Mouse (Mus musculus) G1E (cell line): ENCODE measurements around the gene Tlk2. TPM values are rescaled to one million over a fixed set of nuclear protein-coding genes. Genes with fewer than 3 reads are reported as not detected.

Experiments
- ATAC-seq: 2 replicates; pipeline ENCODE4 v1.8.0; 2016; ENCODE audit warnings: mild to moderate bottlenecking; ENCODE audit not compliant: insufficient number of reproducible peaks, poor library complexity, low FRiP score, severe bottlenecking; ENCODE audit errors: extremely low read depth
- DNase-seq: peaks from one replicate; pipeline ENCODE4 v3.0.0; 2012; ENCODE audit warnings: low spot score
- H3K27me3 ChIP-seq: 2 replicates; pipeline ENCODE4 v1.6.1; 2012; ENCODE audit warnings: mild to moderate bottlenecking, low read length, inconsistent platforms; ENCODE audit not compliant: insufficient read depth
- H3K36me3 ChIP-seq: replicated peaks from 2 replicates; pipeline ENCODE3; 2012; ENCODE audit warnings: mild to moderate bottlenecking, inconsistent platforms
- H3K4me1 ChIP-seq: 2 replicates; pipeline ENCODE4 v1.6.1; 2012; ENCODE audit warnings: low read depth, low read length, inconsistent platforms, mixed read lengths; ENCODE audit not compliant: insufficient read depth
- H3K4me3 ChIP-seq: 2 replicates; pipeline ENCODE4 v1.5.1; 2012; ENCODE audit warnings: low read depth, mild to moderate bottlenecking, inconsistent platforms, low read length, moderate library complexity, mixed read lengths
- H3K9me3 ChIP-seq: replicated peaks from 2 replicates; pipeline ENCODE4 v1.6.1; 2012; ENCODE audit warnings: inconsistent platforms
- CTCF ChIP-seq: IDR thresholded peaks from 2 replicates; pipeline ENCODE4 v1.5.1; 2012; ENCODE audit warnings: low read depth, low read length, inconsistent platforms, mixed read lengths
- GATA1 ChIP-seq: IDR thresholded peaks from 2 replicates; pipeline ENCODE4 v1.6.1; 2012; ENCODE audit warnings: borderline replicate concordance, low read length, inconsistent platforms, mixed read lengths
- GATA2 ChIP-seq: IDR thresholded peaks from 2 replicates; pipeline ENCODE4 v1.6.1; 2012; ENCODE audit warnings: low read depth, low read length, inconsistent platforms, borderline replicate concordance
- POLR2AphosphoS5 ChIP-seq: IDR thresholded peaks from 2 replicates; pipeline ENCODE4 v1.6.1; 2012; ENCODE audit warnings: low read depth, low read length, inconsistent platforms; ENCODE audit not compliant: insufficient replicate concordance
- TAL1 ChIP-seq: conservative IDR thresholded peaks from 2 replicates; pipeline ENCODE4 v1.6.1; 2012; ENCODE audit warnings: low read depth, low read length, inconsistent platforms, mixed read lengths
- polyA plus RNA-seq: library from polyadenylated mRNA; stranded (reverse); fragments of >175 nt; gene quantifications from 2 replicates; pipeline ENCODE4 v1.2.3, GENCODE M21; 2012
- total RNA-seq, 2 experiments: library from RNA; stranded (forward) in 1 of 2; stranded (reverse) in 1 of 2; fragments of 200-1000 nt in 1 of 2; fragments of >200 nt in 1 of 2; fragmentation: Nextera tagmentation in 1 of 2; gene quantifications; 2 replicates each; pipeline ENCODE4 v1.2.3; 2014 to 2017

Tlk2 gene
- total and polyA plus RNA-seq, 3 experiments: 20.4 to 187 (median 102) TPM

DNA sequence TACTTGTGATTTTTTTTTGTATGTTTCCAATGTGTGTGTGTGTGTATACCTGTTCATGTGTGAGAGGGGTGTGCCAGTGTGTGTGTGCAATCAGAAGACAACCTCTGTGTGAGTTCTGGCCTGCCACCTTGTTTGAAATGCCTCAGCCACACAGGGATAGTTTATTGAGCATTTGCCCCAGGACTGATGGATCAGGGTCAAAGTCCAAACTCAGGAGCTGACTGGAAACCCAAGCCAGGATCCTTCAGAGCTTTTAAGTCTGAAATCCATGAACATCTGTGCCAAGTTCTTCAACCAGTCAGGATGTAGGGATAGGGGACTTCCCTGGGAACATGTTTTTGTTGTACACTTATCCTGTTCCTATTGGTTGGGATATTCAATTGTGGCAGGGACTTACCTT is 20.6 kb upstream of the Tlk2 start:
- no peak for TF ChIP-seq CTCF
- TF ChIP-seq POLR2AphosphoS5: no peak
- TF ChIP-seq GATA2: no peak
- TF ChIP-seq TAL1: no peak
- no peak for TF ChIP-seq GATA1
- Histone ChIP-seq H3K36me3 (peaks cover 34% of the 10 kb centered on the region), H3K4me1 (peaks cover 86% of the 10 kb centered on the region), H3K4me3 (peak overlapping the region; percentile 70), H3K27me3 (no peaks in the 10 kb centered on the region), H3K9me3 (no peaks in the 10 kb centered on the region)
- ATAC-seq (no peak), DNase-seq (no peak)

DNA sequence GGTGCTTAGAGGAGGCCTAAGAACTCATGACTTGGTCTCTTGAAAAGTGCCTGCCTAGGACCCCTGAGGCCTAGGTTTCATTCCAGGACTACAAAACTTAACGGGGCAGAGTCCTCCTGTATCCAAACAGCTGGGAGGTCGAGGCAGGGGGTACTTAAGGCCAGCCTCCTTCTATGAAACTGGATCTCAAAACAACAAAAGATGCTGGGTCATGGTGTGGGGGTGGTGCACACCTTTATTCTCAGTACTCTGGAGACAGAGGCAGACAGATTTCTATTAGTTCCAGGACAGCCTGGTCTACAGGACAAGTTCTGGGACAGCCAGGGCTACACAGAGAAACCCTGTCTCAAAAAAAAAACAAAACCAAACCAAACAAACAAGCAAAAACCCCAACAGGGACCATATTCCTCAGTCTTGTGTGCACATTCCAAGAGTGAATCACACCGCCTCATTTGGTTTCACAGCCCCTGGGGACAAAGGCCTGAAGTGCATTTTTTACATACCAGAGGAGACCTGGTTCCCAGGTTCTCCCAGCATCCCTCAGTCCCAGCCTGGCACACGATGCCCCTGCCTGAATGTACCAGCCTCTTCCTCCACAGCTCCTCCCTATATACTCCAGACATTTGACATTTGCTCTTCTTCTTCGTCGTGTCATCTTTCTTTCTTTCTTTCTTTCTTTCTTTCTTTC is 18.8 kb upstream of the Tlk2 start:
- DNase-seq (no peak), ATAC-seq (no peak)
- Histone ChIP-seq H3K27me3 (no peaks in the 10 kb centered on the region), H3K4me1 (peaks cover 72% of the 10 kb centered on the region), H3K36me3 (peaks cover 39% of the 10 kb centered on the region), H3K4me3 (no peak overlapping the region; the same call in 1 of the 2 replicates), H3K9me3 (peaks cover 3% of the 10 kb centered on the region)
- no peak for TF ChIP-seq POLR2AphosphoS5
- TF ChIP-seq GATA2: no peak
- TF ChIP-seq TAL1: no peak
- no peak for TF ChIP-seq CTCF
- no peak for TF ChIP-seq GATA1

DNA sequence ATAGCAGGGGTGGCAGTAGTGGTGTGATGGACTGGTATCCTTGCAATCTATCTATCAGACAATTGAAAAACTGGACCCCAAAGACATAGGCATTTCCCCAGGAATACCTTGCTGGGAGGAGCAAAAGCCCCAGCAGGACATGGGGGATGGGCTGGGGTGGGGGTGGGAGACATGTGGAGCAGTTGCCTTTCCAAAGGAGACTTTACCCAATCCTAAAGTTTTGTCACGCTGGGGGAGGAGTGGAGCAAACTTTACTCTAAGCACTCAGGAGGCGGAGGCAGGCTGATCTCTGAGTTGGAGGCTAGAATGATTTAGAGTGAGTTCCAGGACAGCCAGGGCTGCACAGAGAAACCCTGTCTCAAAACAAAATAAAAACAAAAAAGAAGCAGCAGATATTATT is 17.2 kb upstream of the Tlk2 start:
- H3K4me1 ChIP-seq: peaks cover 65% of the 10 kb centered on the region
- DNase-seq (no peak), ATAC-seq (no peak)
- H3K9me3 ChIP-seq: peaks cover 15% of the 10 kb centered on the region
- TF ChIP-seq GATA1 (no peak), POLR2AphosphoS5 (no peak), CTCF (no peak), GATA2 (no peak), TAL1 (no peak)
- H3K36me3 ChIP-seq: peaks cover 55% of the 10 kb centered on the region
- no peak overlapping the region for H3K4me3 ChIP-seq
- no peaks in the 10 kb centered on the region; the same call in 1 of the 2 replicates for H3K27me3 ChIP-seq

DNA sequence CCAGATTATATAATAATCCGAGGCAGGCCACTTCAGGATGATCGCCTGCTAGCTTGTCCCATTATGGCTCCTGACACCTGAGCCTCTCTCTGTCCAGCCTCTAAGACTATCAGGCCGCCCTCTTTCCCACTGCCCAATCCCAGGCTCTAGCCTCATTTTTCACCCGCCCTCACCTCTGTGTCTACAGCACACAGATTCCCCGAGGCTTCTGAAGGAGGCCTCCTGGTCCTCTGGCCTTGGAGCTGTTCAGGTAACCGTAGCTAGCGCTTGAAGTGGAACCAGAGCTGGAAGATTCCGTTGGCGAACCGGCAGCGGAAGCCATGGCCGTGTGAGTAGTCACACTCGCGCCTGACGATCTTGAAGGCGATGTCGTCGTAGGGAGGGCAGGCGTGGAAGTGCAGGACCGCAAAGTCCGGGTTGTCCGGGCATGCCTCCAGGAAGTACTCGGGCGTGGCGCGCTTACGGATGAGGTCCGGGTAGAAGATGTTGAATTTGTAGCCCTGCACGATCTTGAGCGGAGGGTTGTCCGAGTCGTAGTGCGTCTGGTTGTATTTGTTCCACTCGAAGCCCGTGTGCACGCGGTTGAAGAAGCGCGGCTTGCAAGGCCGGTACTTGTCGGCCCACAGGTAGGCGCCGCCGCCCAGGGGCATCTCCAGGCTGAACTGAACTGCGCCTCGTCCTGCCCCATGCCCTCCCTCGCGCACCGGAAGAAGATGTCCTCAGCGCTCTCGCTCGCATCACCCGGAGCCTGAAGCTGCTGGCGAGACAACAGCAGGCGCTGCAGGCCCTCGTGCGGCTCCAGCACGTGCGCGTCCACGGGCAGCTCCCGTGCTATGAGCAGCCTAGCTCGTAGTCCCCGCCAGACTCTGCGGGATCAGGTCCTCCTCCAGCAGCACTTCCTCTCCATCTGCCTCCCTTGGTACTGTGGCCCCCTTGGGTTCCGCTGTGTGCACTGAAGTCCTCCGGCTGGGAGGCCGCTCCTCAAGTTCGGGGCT is 13.8 kb upstream of the Tlk2 start:
- peaks cover 15% of the 10 kb centered on the region for H3K9me3 ChIP-seq
- peaks cover 39% of the 10 kb centered on the region for H3K4me1 ChIP-seq
- ATAC-seq: no peak
- TF ChIP-seq POLR2AphosphoS5 (no peak), GATA1 (no peak), TAL1 (no peak), CTCF (no peak)
- no peak for DNase-seq
- H3K36me3 ChIP-seq: peaks cover 74% of the 10 kb centered on the region
- H3K4me3 ChIP-seq: peak overlapping the region; percentile 20; the same call in 1 of the 2 replicates
- no peaks in the 10 kb centered on the region; the same call in 1 of the 2 replicates for H3K27me3 ChIP-seq

DNA sequence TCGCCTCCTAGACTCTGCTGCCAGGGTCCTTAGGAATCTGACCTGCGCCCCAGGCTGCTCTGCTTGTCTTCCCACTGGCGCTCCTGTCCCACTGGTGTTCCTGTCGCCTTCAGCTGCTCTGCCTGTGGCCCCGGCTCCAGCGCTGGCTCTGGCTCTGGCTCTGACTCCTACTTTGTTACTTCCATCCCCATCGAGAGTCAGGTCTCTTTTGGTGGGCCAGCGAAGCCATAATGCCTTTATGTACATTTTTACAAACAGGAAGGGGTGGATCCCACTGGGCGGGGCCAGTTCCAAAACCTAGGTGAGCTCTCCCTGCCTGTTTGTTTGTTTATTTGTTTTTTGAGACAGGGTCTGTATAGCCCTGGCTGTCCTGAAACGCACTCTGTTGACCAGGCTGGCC is 11.8 kb upstream of the Tlk2 start:
- H3K4me1 ChIP-seq: peaks cover 38% of the 10 kb centered on the region
- no peak overlapping the region for H3K4me3 ChIP-seq
- DNase-seq (no peak), ATAC-seq (no peak)
- no peak for TF ChIP-seq TAL1
- no peak for TF ChIP-seq GATA1
- TF ChIP-seq CTCF: no peak
- TF ChIP-seq POLR2AphosphoS5: no peak
- TF ChIP-seq GATA2: no peak
- peaks cover 73% of the 10 kb centered on the region for H3K36me3 ChIP-seq
- no peaks in the 10 kb centered on the region; the same call in 1 of the 2 replicates for H3K27me3 ChIP-seq
- H3K9me3 ChIP-seq: peaks cover 15% of the 10 kb centered on the region

DNA sequence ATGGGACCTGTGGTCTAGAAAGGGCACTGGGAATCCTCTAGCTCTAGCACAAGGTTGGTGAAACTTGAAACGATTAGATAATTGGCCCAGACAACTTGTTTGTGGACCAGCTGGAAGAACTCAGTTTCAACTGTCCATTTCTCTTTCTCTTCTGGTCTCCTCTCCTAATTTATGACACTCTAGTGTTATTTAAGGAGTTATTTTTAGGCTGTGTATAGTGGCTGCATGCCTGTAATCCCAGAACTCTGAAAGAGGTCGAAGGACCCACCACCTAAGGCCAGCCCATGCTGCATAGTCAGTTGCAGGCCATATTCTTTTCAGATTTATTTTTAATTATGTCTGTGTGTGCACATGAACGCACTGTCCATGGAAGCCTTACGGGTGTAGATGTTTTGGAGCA is 916 bp downstream of the Tlk2 start:
- TF ChIP-seq GATA2: no peak
- no peak for TF ChIP-seq GATA1
- no peak for TF ChIP-seq CTCF
- TF ChIP-seq POLR2AphosphoS5: no peak
- TF ChIP-seq TAL1: no peak
- Histone ChIP-seq H3K36me3 (peaks cover 38% of the 10 kb centered on the region), H3K4me1 (peaks cover 28% of the 10 kb centered on the region), H3K27me3 (no peaks in the 10 kb centered on the region), H3K9me3 (no peaks in the 10 kb centered on the region), H3K4me3 (peak overlapping the region; percentile 88; the same call in 1 of the 2 replicates)
- no peak for ATAC-seq
- no peak for DNase-seq
